Mouse (Mus musculus) bone marrow macrophage, adult 2 months (primary cell): ENCODE measurements around the gene Akap5. TPM values are rescaled to one million over a fixed set of nuclear protein-coding genes. Genes with fewer than 3 reads are reported as not detected.

ENCODE experiments used
- H3K27ac ChIP-seq: 2 replicates; pipeline ENCODE4 v1.5.1; 2012; ENCODE audit warnings: low read depth, low read length; ENCODE audit not compliant: insufficient read depth
- H3K4me1 ChIP-seq: 2 replicates; pipeline ENCODE4 v1.6.1; 2012; ENCODE audit warnings: low read length; ENCODE audit not compliant: control insufficient read depth, insufficient read depth
- H3K4me3 ChIP-seq: 2 replicates; pipeline ENCODE4 v1.5.1; 2012; ENCODE audit warnings: mild to moderate bottlenecking, low read length, moderate library complexity; ENCODE audit not compliant: insufficient read depth
- CTCF ChIP-seq: IDR thresholded peaks from 2 replicates; pipeline ENCODE4 v1.5.1; 2012; ENCODE audit warnings: low read depth, mild to moderate bottlenecking, low read length, moderate library complexity
- POLR2A ChIP-seq: IDR thresholded peaks from 2 replicates; pipeline ENCODE4 v1.6.1; 2012; ENCODE audit warnings: mild to moderate bottlenecking, low read depth, low read length, borderline replicate concordance
- polyA plus RNA-seq: library from polyadenylated mRNA; stranded (reverse); fragments of >200 nt; gene quantifications from 2 replicates; pipeline ENCODE4 v1.2.4, GENCODE M21; 2012; ENCODE audit not compliant: missing spikeins, insufficient read depth, insufficient read length

The Akap5 gene
- polyA plus RNA-seq, 1 experiment = not detected

DNA sequence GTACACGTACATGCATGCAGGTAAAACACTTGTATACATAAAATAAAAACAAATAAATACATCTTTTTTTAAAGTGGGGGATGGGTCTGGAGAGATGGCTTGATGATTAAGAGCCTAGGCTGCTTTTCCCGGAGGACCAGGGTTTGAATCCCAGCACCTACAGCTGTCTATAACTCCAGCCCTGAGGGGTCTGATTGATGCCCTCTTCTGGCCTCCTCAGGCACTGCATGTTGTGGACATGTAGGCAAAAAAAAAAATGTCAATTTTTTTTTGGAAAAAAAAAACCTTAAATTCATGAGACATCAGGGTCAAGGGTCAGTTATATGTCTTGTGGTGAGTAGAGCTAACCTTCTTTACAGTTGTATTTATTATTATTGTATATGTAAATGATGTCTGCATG, 34.4 kb upstream of the Akap5 start:
- Histone ChIP-seq H3K4me1 (no peaks in the 10 kb centered on the region), H3K27ac (no peak overlapping the region)
- no peak for TF ChIP-seq CTCF
- TF ChIP-seq POLR2A = no peak

DNA sequence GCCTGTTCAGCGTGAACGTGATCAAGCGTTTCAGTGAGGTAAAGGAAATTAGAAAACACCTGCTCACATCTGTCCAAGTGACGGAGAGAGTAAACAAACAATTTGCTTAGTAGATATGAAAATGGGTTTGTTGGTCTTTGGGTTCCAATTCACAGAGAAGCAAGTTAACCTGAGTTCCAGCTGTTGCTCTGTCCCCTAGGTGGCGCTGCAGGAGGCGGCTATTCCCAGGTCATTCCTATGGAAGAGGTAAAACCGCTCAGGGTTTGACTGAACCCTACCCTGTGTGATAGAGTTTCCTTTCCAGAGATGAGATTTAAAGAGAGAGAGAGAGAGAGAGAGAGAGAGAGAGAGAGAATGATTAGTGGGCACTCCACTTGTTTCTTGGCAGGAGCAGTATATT, 31.5 kb upstream of the Akap5 start:
- Histone ChIP-seq H3K4me1 (no peaks in the 10 kb centered on the region), H3K27ac (no peak overlapping the region), H3K4me3 (no peak overlapping the region)
- TF ChIP-seq POLR2A (no peak), CTCF (peak; percentile 65)

More for the DNA sequence above, 34.4 kb upstream of the Akap5 start:
- no peak overlapping the region for H3K4me3 ChIP-seq

DNA sequence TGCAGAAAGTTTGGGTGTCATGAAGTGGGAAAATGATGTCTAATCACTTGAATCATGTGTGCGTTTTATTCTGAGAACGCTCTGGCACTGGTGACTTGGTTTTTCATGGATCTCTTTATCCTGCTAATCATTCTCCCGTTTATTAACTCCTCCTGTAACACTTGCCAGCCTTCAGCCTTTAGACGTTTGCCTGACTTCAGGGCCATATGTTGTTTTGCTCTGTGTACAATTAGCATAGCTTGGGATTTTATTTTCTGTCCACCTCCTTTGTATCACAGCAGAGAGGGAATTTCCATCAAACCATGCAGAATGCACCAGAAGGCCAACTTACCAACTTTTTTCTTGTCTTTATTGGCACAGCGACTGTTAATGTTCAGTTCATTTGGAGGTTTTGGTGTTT, 26.9 kb upstream of the Akap5 start:
- no peak overlapping the region for H3K4me3 ChIP-seq
- TF ChIP-seq POLR2A (no peak), CTCF (no peak)
- H3K27ac ChIP-seq = no peak overlapping the region
- no peaks in the 10 kb centered on the region for H3K4me1 ChIP-seq

DNA sequence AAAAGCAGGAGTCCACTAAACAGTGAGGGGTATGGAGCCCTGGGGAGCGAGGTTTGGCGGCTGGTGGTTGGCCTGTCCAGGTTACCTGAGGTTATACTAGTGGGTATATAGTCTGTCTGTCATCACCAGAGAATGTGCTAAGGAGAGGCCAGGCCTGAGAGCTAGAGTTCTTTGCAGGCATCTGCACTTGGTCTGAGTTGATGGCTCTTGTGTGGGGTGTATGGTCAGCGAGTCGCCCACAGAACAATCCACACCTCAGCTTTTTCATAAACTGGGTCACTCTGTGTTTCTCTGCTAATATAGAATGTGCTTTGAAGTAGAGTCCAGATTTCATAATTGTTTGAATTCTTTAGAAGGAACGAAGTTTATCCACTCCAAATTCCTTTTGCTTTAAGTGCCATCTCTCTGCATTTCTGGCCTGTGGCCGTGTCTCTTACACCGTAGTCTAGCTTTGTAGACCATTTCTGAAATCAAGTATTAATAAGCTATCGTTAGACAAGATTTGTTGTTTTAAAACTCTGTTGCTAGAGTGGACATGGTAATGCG, 25.3 kb upstream of the Akap5 start:
- no peak for TF ChIP-seq POLR2A
- no peak for TF ChIP-seq CTCF
- no peak overlapping the region for H3K27ac ChIP-seq
- no peaks in the 10 kb centered on the region for H3K4me1 ChIP-seq
- no peak overlapping the region for H3K4me3 ChIP-seq

DNA sequence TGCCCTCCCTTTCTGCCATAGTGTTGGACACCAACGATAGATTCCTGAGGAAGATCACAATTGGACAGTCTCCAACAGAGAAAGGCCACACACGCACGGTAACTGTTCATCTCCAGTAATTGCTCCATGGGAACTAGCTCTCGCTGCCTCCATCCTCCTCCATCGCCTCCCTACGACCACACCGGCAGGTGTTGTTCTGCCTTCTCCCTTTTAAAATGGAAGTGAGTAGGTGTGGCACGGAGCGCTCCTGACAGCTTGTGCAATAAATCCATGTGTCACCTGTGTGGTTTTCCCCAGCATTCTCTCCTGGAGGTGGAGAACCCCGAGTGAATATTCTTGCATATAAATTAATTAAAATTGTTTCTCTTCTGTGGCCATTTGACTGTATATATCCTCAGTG, 24.3 kb upstream of the Akap5 start:
- Histone ChIP-seq H3K4me1 (no peaks in the 10 kb centered on the region), H3K4me3 (no peak overlapping the region), H3K27ac (no peak overlapping the region)
- TF ChIP-seq CTCF (no peak), POLR2A (no peak)

DNA sequence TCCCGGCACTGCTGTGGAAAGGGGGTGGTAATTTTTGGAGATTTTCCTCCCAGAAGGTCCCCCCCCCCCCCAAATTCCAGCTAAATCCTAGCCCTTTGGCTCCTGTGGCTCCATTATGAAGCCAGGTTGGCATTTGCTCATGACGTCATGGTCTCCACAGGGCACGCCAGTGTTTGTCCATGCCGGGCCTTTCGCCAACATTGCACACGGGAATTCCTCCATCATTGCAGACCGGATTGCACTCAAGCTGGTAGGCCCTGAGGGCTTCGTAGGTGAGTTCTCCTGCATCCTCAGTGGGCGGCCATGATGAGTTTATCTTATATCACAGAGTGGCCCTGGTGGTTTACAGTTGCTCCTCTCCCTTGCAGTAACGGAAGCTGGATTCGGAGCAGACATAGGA, 21.2 kb upstream of the Akap5 start:
- Histone ChIP-seq H3K4me1 (peaks cover 10% of the 10 kb centered on the region), H3K4me3 (no peak overlapping the region), H3K27ac (no peak overlapping the region)
- TF ChIP-seq CTCF (no peak), POLR2A (no peak)

DNA sequence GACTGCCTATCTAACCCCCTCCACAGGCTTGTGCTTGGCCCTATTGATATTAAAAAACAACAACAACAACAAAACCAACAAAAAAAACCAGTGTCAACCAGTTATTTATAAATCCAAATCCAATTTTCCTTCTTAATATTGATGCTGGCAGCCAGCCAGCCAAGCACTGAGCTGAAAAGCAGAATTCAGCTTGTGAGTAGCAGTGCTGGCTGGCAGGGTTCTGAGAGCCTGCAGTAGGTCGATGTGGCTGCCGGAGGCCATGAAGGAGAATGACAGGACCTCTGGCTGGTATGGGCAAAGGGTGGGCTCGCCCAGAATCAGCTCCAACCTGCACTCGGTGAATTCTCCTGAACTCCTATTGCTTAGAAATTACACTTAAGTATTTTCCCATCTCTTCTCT, 20.5 kb upstream of the Akap5 start:
- Histone ChIP-seq H3K27ac (no peak overlapping the region), H3K4me1 (peaks cover 13% of the 10 kb centered on the region), H3K4me3 (no peak overlapping the region)
- TF ChIP-seq CTCF = no peak
- no peak for TF ChIP-seq POLR2A

DNA sequence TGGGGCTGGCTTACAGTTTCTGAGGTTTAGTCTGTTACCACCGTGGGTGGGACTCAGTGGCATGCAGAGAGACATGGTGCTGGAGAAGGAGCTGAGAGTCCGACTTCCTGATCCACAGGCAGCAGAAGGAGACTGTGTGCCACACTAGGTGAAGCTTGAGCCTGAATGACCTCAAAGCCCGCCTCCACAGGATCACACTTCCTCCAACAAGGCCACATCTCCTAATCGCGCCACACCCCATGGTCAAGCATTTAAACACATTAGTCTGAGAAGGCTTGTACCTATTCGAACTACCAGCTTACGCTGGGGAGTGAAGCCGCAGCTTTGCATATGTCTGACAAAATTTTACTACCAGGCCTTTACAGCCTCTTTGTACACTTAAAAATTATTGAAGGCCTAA, 19.6 kb upstream of the Akap5 start:
- TF ChIP-seq POLR2A (no peak), CTCF (no peak)
- Histone ChIP-seq H3K4me1 (peaks cover 20% of the 10 kb centered on the region), H3K4me3 (no peak overlapping the region), H3K27ac (no peak overlapping the region)

DNA sequence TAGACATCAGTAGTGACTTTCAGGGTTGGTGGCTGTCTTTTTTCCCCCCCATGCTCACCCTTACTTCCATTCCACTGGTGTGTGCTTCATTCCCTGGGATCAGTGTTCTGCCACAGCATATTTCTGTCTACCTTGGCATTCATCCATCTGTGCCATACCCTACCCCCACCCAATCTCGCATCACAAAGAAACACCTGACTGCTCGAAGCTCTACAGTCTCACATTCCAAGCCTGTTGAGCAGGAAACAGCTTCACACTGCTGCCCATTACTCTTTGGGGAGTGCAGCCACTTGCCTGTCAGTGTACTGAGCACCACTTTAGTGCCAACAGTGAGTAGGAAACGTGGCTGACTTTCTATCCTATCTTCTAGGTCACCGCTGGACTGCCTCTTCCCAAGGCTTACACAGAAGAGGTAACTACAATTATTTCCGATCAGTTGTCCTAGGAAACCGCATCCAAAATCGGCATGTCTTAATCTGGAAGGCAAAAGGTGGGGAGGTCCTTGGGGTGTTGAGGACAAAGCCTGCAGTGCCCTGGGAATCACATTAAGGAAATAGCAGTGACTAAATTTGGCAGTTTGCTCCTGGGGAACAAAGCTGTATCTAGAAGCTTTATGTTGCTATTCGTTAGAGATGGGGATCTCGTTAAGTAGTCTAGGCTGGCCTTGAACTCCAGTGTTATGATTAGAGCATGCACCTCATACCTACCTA, 17.7 kb upstream of the Akap5 start:
- H3K4me3 ChIP-seq = no peak overlapping the region
- TF ChIP-seq CTCF = no peak
- no peak overlapping the region for H3K27ac ChIP-seq
- peaks cover 36% of the 10 kb centered on the region for H3K4me1 ChIP-seq

DNA sequence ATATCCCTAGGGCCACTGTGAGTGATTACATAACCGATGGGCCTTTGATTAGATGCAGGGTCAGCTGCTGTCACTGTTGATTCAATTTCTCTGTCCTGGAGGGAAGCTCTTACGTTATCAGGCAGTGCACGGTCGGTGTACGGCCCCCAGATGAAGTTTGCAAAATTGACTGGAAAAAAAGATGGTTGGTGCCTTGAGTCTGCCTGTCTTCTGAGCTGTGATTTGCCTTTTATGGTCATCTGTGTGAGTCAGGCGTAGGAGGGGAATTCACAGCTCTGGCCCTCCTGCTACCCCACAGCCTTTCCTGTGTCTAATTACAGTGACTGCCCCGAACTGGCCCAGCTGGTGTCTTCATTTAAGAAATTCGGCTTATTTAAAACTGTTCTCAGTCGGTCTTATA, 16.7 kb upstream of the Akap5 start:
- Histone ChIP-seq H3K4me1 (peaks cover 41% of the 10 kb centered on the region), H3K4me3 (no peak overlapping the region), H3K27ac (no peak overlapping the region)
- TF ChIP-seq POLR2A = no peak
- no peak for TF ChIP-seq CTCF
